Mouse (Mus musculus) adrenal gland, adult 2 months (tissue): Measurements from ENCODE around the gene Tmem251. TPM values are rescaled to one million over a fixed set of nuclear protein-coding genes. Genes with fewer than 3 reads are reported as not detected.

Source experiments
- DNase-seq: peaks from one replicate; pipeline ENCODE4 v3.0.0; 2021
- polyA plus RNA-seq: library from polyadenylated mRNA; depleted of rRNA; stranded (reverse); fragments of >200 nt; gene quantifications from 2 replicates; pipeline ENCODE4 v1.2.3, GENCODE M21; 2012; rRNA removed
- total RNA-seq, 2 experiments: library from RNA; stranded (reverse); gene quantifications; 2 replicates each; pipeline ENCODE4 v1.2.3; 2021

Gene Tmem251
- total and polyA plus RNA-seq, 3 experiments = 3.4 to 8.5 (median 7.5) TPM

DNA sequence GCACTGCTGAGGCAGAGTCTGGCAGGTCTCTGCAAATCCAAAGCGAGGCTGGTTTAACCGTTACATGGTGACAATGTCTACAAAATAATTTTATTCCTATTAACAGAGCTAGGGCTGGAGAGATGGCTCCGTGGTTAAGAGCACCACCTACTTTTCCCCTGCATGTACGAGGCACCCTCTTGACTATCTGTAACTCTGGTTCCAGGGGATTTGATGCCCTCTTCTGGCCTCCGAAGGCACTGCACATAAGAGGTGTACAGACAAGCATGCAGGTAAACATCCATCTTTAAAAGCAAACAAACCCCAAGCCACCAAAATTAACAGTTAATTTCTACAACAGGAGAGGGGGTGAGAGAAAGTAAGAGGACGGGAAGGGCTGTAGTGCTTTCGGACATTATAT lies 12.7 kb downstream of the Tmem251 start:
- no peak for DNase-seq

DNA sequence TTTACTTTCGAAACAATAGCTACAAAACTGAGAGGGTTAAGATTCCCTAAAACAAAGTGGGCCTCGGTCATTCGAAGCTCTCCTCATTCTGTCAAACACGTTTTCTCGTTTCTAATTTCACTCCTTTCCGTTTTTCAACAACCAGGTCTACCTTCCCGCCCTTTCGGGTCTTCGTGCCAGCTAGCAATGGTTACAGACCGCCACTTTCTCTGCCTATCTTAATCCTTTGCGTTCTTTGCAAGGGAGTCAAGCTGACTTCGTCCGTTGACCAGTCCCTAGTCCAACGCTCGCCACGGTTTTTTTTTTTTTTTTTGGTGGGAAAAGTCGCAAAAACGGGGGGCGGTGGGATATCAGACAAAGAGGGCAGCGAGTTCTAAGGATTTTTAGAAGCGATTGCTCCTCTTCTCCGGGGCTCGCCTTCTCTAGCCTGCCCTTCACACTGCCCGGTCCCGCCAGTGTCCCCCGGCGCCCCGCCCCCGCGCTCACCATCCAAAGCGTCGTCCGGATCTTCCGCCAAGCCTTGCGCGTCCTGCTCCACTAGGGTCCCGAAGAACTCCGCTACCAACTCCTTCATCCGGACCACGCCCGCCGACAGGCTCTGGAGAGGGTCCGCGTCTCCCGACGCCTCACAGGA lies 13.6 kb downstream of the Tmem251 start:
- no peak for DNase-seq

DNA sequence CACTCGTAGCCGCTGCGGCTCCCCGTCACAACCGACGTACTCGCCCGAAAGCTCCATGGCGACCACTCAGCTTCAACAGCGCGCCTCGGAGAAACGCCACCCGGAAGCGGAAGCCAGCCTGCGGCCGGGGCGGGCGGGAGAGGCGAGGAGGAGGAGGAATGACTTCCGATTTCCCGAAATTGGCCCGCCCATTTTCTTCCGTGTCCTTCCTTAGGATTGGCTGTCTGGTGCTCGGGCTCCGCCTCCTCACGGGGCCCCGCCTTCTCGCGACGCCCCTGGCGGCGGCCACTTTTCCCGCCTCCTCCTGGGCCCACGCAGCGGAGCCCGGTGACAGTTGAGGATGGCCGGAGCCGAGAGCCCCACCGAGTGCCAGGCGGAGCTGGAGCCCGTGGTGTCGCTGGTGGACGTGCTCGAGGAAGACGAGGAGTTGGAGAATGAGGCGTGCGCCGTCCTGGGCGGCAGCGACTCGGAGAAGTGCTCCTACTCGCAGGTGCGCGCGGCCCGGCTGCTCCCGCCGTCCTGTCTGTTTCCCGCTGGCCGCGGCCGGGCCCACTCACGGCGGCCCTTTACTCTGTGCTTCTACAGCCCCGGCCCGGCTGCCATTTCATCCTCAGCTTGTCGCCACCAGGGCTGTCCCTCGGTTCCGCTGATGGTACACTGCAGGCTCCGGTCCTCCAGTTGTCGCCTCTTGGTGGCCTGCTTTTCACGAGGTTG lies 14.3 kb downstream of the Tmem251 start, which contains the start of the genes Gm28051, Gon7 and Ubr7:
TSS of gene Gm28051 (minus strand) at position 77 of the 714 bp plus-strand sequence.
TSS of gene Gon7 (minus strand) at position 115 of the 714 bp plus-strand sequence.
TSS of gene Ubr7 (plus strand) at position 279 of the 714 bp plus-strand sequence.
- peak; percentile 97 for DNase-seq

DNA sequence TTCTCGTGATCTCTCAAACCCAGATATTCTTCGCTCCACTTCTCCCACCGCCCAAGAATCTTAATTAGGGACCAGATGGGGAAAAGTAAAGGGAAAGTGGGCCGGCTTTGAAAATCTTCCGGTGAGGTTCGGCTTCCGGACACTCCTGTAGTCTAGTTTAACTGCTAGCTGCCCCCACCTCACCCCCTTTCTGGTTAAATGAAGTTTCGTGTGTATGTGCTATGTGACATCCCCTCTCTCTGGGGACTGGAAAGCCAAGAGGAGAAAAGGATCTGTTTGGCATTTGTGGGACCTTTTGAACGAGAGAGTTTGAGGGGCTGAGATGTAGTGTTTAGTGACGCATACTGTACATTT lies 14.8 kb downstream of the Tmem251 start, which contains the start of gene Gm20604:
TSS of gene Gm20604 (minus strand) at position 270 of the 354 bp plus-strand sequence.
- no peak for DNase-seq

DNA sequence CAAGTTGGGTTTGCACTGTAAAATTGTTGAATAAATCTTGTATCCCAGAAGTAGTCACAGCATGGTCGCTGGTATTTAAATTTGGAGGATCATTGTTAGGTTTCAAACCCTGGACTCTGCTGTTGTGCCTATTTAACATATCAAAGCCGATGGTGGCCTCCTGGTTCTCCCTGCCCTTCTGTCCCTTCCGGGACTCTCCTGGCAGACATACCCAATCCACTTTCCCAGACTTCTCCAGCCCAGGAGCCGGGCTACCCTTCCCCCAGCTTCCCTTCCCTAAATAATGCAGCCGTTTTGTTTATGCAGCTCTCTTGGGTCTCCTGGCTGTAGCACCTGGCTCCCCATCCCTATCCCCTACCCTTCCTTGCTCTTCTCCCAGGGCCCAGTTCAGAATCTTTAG lies 15.4 kb downstream of the Tmem251 start:
- DNase-seq = peak; percentile 29

DNA sequence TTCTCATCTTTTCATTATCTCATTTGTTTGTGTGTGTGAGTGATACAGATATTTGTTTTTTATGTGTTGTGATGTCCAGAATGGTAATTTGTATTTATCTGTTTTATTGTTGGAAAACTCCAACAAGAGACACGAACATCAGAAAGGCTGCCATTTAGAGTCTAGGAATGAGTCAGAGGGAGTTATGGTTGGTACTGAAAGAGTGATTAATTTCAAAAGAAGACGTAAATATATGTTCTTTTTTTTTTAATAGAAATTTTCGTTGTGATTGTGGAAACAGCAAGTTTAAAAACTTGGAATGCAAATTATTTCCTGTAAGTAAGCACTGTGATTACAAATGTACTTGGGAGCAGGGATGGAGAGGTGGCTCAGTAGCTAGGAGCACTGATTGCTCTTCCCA lies 18.1 kb downstream of the Tmem251 start:
- DNase-seq = no peak

DNA sequence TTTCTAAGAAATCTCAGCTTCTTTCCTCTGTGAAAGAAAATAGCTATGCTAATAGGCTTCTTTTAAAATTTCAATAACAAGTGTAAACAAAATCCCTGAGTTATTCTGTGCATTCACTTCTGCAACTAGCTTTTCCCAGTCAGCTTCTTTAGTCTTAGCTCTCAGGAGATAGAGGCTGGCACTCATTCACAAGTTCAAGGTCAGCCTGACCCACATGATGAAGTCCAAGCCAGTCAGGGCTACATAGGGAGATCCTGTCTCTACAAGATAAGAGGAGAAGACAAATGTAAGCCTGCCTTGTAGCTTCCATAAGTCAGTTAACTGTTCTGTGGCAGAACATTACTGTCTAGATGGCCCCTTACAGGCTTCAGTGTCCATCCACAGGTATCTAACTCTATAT lies 20.1 kb downstream of the Tmem251 start:
- peak; percentile 69 for DNase-seq

DNA sequence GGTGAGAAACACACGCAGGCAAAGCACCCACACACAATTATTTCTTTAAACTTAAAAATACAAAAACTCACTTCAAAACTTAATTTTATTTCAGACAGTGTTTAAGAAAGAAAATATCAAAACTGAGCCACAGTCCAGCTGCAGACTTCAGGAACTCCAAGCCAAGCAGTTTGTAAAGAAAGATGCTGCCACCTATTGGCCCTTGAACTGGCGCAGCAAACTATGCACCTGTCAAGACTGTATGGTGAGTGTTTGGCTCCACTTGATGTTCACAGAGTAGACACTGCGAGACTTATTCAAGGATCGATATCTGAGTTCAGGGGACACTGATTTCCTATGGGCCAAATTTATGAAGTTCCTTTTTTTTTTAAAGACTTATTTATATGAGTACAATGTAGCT lies 25.4 kb downstream of the Tmem251 start:
- DNase-seq = no peak

DNA sequence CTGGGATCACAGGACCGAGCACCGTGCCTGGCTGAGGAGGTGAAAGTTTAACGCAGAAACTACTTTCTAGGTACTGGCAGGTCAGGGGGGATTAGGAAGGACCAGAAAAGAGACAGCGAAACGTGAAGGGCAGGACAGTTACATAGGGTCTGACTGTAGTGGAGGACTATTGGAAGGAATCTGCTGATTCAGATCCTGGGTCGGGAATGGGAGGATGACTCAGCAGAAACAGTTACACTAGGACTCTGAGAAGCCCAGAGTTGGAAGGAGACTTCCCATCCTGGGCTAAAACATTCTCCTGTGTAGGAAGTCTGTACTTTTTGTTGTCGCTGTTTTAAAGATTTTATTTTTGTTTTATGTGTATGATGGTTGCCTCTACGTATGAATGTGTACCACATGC lies 28.0 kb downstream of the Tmem251 start:
- no peak for DNase-seq

DNA sequence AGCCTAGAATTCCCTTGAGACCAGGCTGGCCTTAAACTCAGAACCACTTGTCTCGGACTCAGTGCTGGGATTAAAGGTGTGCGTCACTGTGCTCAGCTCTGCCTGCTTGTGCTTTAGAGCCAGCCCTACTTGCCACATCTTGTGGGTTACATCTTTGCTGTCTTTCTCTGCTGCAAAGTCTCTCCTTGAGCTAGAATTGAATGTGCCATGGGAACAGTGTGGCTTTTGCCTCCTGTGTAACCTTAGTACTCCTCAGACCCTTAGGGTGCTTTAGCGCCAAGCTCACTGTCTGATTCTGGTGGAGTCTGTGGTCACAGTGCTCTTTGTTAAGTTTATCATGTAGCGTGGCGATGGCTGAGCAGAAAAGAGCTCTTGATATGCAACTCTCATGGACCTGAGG lies 29.1 kb downstream of the Tmem251 start:
- no peak for DNase-seq

DNA sequence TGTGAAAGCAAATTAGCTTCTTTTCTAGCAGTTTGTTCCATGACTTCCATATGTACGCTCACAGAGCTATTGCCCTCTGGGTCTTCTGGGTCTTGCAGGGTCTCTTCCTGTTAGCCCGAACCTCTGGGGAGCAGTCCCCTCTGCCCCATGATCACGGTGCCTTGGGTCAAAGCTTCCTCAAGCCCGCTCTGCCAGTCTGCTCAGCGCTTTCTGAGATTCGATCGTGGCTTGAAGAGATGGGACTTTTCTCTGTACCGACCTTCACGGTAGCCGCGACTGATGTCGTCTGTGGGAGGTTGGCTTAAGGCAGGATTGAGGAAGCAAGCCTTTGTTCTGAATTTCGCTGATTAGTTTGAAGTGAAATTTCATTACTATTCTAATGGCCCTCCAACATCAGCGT lies 32.5 kb downstream of the Tmem251 start:
- DNase-seq = no peak

DNA sequence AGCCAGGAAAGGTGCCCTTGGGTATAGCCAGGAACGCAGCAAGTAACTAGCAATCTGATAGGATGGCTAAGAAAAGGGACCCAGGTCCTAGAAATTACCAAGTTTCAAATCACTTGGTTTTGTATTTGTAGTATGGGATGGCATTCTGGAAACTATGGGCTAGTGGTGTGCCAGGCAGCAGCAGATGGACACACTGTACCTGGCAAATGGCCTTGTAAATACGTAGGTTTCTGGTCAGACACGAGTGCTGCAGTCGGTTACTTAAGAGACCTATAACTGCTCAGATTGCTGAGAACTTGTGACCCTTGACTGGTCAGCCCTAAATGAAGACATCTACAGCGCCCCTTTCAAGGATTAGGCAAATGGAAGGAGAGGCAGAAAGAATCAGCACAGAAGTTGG lies 34.6 kb downstream of the Tmem251 start:
- no peak for DNase-seq

DNA sequence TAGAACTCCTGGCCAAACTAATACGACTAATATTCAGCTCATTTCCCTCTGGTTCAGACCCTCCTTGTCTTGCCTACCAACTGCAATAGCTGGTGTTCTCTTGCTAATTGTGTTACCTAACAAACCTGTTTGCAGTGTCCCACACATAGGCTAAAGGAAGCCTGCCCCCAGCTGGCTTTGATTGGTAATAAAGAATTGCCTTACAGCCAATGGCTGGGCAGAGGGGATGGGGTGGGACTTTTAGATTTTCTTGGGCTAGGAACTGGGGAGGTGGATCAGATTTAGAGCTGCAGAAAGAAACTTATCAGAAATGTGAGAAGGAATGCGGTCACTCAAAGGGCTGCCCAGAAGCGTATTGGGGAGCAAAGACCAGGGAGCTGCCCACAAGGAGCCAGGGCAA lies 35.9 kb downstream of the Tmem251 start:
- no peak for DNase-seq

DNA sequence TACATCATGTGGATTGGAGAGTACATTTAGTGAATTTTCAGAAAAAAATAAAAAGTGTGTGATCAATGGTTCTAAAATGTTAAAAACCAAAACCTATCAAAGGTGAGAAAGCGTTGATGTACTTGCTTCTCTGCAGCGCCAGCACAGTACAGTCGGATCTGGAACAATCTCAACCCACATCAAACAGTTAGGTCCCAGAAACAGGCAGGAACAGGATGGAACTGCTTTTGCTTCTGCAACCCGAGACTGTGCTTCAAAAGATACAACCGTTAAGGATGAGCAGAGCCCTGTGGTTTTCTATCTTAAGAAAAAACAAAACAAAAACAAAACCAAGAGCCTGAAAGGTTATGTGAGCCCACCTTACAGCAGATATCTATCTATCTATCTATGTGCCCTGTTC lies 39.3 kb downstream of the Tmem251 start:
- DNase-seq = no peak

DNA sequence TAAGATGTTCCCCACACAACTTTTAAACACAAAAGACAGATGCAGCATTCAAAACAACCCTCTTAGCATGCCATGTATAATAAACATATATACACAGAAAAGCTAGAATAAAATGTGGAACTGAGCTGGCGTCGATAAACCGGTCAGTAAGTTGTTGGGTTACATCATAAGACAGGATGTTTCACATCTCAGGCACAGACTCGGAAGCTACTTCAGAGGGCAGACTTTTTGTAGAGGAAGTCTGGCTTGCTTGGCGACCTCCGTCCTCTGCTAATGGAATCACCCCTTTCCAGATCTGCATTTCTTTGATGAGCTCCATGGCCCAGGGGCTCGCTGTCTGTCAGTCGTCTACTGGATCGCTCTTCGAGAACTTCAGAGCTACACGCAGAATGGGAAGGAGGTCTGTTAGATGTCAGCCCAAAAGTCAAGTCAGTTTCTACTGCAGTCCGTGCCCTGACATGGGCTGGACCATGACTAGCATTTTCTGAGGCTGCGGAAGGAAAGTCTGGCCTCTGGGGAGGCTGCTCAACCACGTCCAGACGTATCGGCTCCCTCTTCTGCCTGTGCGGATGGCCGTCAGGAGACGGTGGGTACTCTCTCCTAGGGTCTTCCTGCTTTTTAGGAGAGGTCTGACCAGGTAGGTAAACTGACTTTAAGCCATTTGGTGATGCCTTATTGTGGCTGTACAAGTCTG lies 41.5 kb downstream of the Tmem251 start:
- no peak for DNase-seq

DNA sequence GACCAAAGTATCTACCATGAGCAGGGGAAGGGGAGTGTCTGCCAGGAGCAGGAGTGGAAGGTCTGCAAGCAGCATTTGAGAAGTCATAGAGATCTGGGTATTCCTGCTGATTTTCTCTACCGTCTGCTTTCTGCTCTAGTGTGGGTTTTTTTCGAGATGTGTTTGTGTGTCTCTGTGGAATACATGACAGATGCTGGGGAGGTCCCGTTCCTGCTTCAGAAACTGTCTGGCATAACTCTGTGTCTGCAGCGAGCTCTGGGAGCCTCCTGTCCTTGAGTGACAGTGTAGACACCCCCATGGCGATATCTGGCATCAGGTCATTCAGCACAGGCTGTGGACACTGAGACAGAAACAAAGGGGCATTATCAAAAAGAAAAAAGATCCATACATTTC lies 42.0 kb downstream of the Tmem251 start:
- no peak for DNase-seq

DNA sequence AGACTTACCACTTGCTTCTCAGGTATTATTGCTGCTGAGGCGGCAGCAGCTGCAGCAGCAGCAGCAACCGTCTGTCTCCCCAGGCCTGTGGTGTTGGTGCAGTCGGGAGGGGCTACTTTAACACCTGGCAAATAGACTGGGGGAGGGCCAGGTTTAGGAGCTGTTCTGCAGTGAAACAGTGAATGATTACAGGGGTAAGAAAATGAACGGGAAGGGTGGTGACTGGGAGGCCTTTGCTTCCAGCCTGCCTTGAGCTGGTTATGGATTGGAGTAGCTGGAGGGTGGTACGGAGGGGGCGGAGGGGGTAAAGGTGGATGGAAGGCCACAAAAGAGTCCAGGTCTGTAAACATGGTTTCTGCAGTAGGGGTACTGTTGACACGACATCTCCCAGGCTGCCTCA lies 44.4 kb downstream of the Tmem251 start:
- no peak for DNase-seq

Other genes with a start within 250 kb of the Tmem251 start
- 1,000 to 10,000 TPM; 1,470 to 2,168 TPM for gene Chga, start 188.8 kb upstream of the Tmem251 start, total RNA-seq
- gene Chga, start 188.8 kb upstream of the Tmem251 start, polyA plus RNA-seq = 4,298 and 5,253 TPM in 2 replicates
- 10 to 100 TPM; 54.9 to 99.2 TPM for gene Itpk1, start 38.8 kb upstream of the Tmem251 start, total RNA-seq
- gene Itpk1, start 38.8 kb upstream of the Tmem251 start, polyA plus RNA-seq = 50.8 and 70.9 TPM in 2 replicates
- 1 to 10 TPM; 3.7 to 7.9 TPM for gene Moap1, start 101 bp upstream of the Tmem251 start, total RNA-seq
- 0.56 and 0.81 TPM in 2 replicates for gene Moap1, start 101 bp upstream of the Tmem251 start, polyA plus RNA-seq
- gene Gm28051, start 14.0 kb downstream of the Tmem251 start, total RNA-seq = not detected
- gene Gm28051, start 14.0 kb downstream of the Tmem251 start, polyA plus RNA-seq = not detected in 2 replicates
- gene Gon7, start 14.0 kb downstream of the Tmem251 start, total RNA-seq = 10 to 100 TPM; 11.6 to 11.7 TPM
- gene Gon7, start 14.0 kb downstream of the Tmem251 start, polyA plus RNA-seq = 8.7 and 12.7 TPM in 2 replicates
- gene Ubr7, start 14.2 kb downstream of the Tmem251 start, total RNA-seq = 10 to 100 TPM; 31.0 to 32.4 TPM
- 8.6 and 9.1 TPM in 2 replicates for gene Ubr7, start 14.2 kb downstream of the Tmem251 start, polyA plus RNA-seq
- 1 to 10 TPM; 7.4 to 7.9 TPM for gene Gm20604, start 14.9 kb downstream of the Tmem251 start, total RNA-seq
- gene Gm20604, start 14.9 kb downstream of the Tmem251 start, polyA plus RNA-seq = 0.32 and 0.43 TPM in 2 replicates
- gene Btbd7, start 134.7 kb downstream of the Tmem251 start, total RNA-seq = 10 to 100 TPM; 37.4 to 49.2 TPM
- gene Btbd7, start 134.7 kb downstream of the Tmem251 start, polyA plus RNA-seq = 8.7 and 9.5 TPM in 2 replicates
- gene Cox8c, start 155.6 kb downstream of the Tmem251 start, total RNA-seq = not detected
- gene Cox8c, start 155.6 kb downstream of the Tmem251 start, polyA plus RNA-seq = not detected in 2 replicates
- 1 to 10 TPM; 4.4 to 8.1 TPM for gene Unc79, start 205.1 kb downstream of the Tmem251 start, total RNA-seq
- gene Unc79, start 205.1 kb downstream of the Tmem251 start, polyA plus RNA-seq = 1.5 and 3.7 TPM in 2 replicates